ENCODE assay signal across 8 mouse cellular contexts in the genomic region with DNA sequence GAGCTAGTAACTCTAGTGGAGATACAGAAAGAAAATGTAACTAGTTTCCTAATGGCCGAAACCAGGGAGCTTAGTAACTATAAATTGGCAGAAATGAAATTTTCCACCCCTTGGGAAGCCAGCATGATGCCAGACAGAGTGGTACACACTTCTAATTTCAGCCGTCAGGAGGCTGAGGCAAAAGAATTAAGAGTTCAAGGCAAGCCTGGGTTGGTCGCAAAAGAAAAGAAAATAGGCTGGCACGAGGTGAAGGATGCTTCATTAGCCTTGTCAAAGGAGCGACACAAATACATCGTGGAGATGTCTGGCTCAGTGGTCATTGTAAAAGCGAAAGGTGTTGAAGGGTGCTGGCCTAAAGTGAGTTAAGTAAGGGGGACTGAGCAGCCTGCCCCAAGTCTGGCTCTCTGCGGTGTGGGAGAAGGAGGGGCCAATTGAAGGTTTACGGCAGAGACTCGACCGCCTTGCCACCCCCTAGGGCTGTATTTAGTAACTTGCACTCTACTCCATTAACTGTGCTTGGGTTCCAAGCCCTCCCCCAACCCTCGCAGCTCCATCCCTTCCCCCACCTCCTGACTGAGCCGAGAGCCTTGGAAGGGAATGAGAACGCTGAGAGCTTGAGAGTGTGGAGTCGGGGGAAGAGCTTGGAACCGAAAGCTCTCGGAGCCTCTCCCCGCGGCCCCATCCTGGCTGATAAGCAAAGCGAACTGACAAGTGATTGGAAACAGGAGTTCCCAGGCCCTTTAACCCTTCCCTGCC.
DNase-seq lines count a peak whose midpoint lies in the region; ATAC-seq lines count a peak whose summit lies in the region.

No protein-coding gene starts in this region.

- no peak overlapping the region for H3K9ac ChIP-seq in forebrain, embryonic 14.5 days (ENCODE audit: low read length)

- H3K4me1 ChIP-seq in forebrain, embryonic 14.5 days (ENCODE audit: control insufficient read depth, insufficient read depth, low read length) = peaks cover 14% of the 10 kb centered on the region

- no peaks in the 10 kb centered on the region for H3K36me3 ChIP-seq in forebrain, embryonic 14.5 days (ENCODE audit: control insufficient read depth, insufficient read depth, low read length)

- ATAC-seq in forebrain, embryonic 14.5 days = peak; percentile 85
- ATAC-seq in megakaryocyte, adult 5-6 weeks (ENCODE audit: poor library complexity, severe bottlenecking) = peak; percentile 15; the same call in 1 of the 2 replicates
- no peak for ATAC-seq in activated CD4-positive, CD25-positive, alpha-beta regulatory T cell, adult 4 months

- no peaks in the 10 kb centered on the region for H3K9me3 ChIP-seq in forebrain, embryonic 14.5 days (replicated peaks; ENCODE audit: control insufficient read depth, low read length)

- no peaks in the 10 kb centered on the region for H3K27me3 ChIP-seq in forebrain, embryonic 14.5 days (replicated peaks; ENCODE audit: control insufficient read depth, insufficient read depth, low read length)

- H3K4me3 ChIP-seq in forebrain, embryonic 14.5 days (ENCODE audit: low read depth, low read length) = no peak overlapping the region

- intact Hi-C loops in heart, postnatal 36 days (cut with DNase I) = loop anchor here (5.0 kb wide), 1 partner anchor 55 kb away; no protein-coding TSS in a partner anchor

- no peak overlapping the region for H3K27ac ChIP-seq in forebrain, embryonic 14.5 days (ENCODE audit: low read depth, low read length)

- DNase-seq in right cerebral cortex, adult 18-20 months = peak; percentile 12
- no peak for DNase-seq in right cerebral cortex, postnatal 36 days (ENCODE audit: low spot score in 2 of 2)
- peak; percentile 77 for DNase-seq in forebrain, embryonic 14.5 days (ENCODE audit: low spot score)
- peak; percentile 45 to 56 for DNase-seq in heart, postnatal 36 days
- peak; percentile 44 to 47 for DNase-seq in kidney, postnatal 36 days
- DNase-seq in right cerebral cortex, postnatal 14 days = peak; percentile 19

- 4% methylated on average over 20 of the region's 20 CpGs for WGBS in forebrain, embryonic 14.5 days

- peak overlapping the region; percentile 35 for H3K4me2 ChIP-seq in forebrain, embryonic 14.5 days (ENCODE audit: low read length)

Comparison
In these comparisons a context has a peak if more than half of its experiments do, and no peak if none do; other contexts are left out.
1. DNase-seq: peak in right cerebral cortex, adult 18-20 months (single experiment), forebrain, embryonic 14.5 days (single experiment), heart, postnatal 36 days (2 of 2), kidney, postnatal 36 days (2 of 2) and right cerebral cortex, postnatal 14 days (single experiment); none in right cerebral cortex, postnatal 36 days (0 of 2).